Mouse (Mus musculus): ENCODE measurements around the gene Lrrc40.

DNA sequence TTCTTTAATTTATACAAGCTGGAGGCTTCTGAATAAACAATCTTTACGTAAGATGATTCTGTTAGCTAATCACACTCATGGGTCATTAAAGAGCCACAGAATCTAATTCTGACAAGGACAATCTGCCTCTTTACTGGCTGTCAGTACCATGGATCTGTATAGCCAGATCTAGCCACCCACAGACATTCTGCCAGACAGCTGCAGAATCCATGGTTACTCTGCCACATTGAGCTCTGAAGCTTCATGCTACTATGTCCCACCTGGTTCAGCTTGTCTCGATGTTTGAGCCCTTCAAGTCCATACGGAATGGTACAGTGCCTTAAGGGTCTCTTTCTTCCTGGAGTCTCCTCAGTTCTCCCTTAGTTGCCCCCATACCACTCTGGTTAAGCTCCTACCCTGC lies 55.1 kb downstream of the Lrrc40 start:
- TF ChIP-seq CTCF (IDR thresholded peaks at IDR 0.05; ENCODE audit: extremely low read depth, insufficient read depth, insufficient read length, insufficient replicate concordance) (no peak), POLR2A (IDR thresholded peaks at IDR 0.05; ENCODE audit: low read depth, low read length) (no peak)
